In the genomic region with DNA sequence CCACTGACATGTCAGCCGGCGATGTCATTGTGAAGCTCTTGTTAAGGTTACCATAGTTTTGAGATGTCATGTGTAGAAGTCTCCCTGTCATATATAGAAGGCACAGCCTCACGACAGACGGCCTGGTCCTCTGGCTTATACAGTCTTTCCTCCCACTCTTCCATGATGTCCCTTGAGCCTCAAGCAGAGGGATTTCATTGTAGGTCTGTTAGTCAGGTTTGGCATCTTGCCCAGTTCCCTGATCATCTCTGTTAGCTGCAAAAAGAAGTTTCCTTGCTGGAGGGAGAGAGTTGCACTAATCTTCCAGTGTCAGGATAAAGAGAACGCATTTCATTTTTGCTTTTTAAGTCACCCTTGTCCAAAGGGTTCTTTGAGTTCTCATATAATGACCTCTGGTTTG, we compare ENCODE assay signal across 33 mouse cellular contexts. TPM values are rescaled to one million over a fixed set of nuclear protein-coding genes. Genes with fewer than 3 reads are reported as not detected.
A peak's percentile ranks its signal among the peaks of the same experiment; 100 is the strongest.
DNase-seq lines count a peak whose midpoint lies in the region; ATAC-seq and TF ChIP-seq lines count a peak whose summit lies in the region.
"Had no signal": no experiment of that assay in that cellular context is flagged by ENCODE, and none has a peak within 500 bp of the region (broad histone marks: within the 10 kb centered on the region; RNA-seq: fewer than 3 reads in every experiment).

No protein-coding gene starts in this region.

- H3K4me2 ChIP-seq in lung, embryonic 14.5 days: no peak overlapping the region
- H3K4me2 ChIP-seq: embryonic facial prominence, embryonic 13.5 days; embryonic facial prominence, embryonic 15.5 days; forebrain, embryonic 12.5 days had no signal

- no peak for TF ChIP-seq CTCF in lung, embryonic 14.5 days (IDR thresholded peaks at IDR 0.05; ENCODE audit: low read depth)
- no peak for TF ChIP-seq CTCF in MEL (IDR thresholded peaks at IDR 0.05 in 2 of 3, conservative IDR thresholded peaks at IDR 0.05 in 1 of 3; ENCODE audit: control insufficient read depth in 1 of 3, insufficient read depth in 1 of 3, low read depth in 2 of 3, low read length in 3 of 3, poor library complexity in 1 of 3, severe bottlenecking in 1 of 3)
- TF ChIP-seq CTCF in brain, embryonic 14.5 days (IDR thresholded peaks at IDR 0.05; ENCODE audit: borderline replicate concordance, extremely low read depth, insufficient read depth, insufficient read length): no peak

- DNase-seq in lung, embryonic 14.5 days: peak; percentile 27
- DNase-seq in lung, postnatal 10 days: no peak
- DNase-seq in MEL (ENCODE audit: low read depth, low spot score): peak; percentile 66
- DNase-seq in NIH3T3 (ENCODE audit: low read depth): peak; percentile 56
- peak; percentile 19 for DNase-seq in brain, embryonic 14.5 days (ENCODE audit: low read depth)
- DNase-seq in limb, embryonic 10.5 days (ENCODE audit: low spot score): no peak
- no peak for DNase-seq in left cerebral cortex, adult 9 months (ENCODE audit: low spot score in 2 of 2)
- no peak for DNase-seq in gastrocnemius, adult 18-20 months (ENCODE audit: low spot score)
- DNase-seq: adrenal gland, adult 2 months; adrenal gland, postnatal 10 days; adrenal gland, postnatal 25 days; B cell, adult 2 months; cerebellum, adult 11 months; cerebellum, adult 18-20 months; cerebellum, adult 8-10 months; cerebellum, adult 9-11 months; cerebellum, postnatal 14 days; cerebellum, postnatal 36 days; embryo, embryonic 11 days had no signal

- TF ChIP-seq RAD21 in MEL (IDR thresholded peaks at IDR 0.05; ENCODE audit: low read depth, low read length): no peak

- no peak overlapping the region for H3K9ac ChIP-seq in lung, embryonic 14.5 days
- H3K9ac ChIP-seq in MEL (ENCODE audit: control insufficient read depth, low read depth, low read length, poor library complexity, severe bottlenecking): no peak overlapping the region
- H3K9ac ChIP-seq: embryonic facial prominence, embryonic 13.5 days; embryonic facial prominence, embryonic 15.5 days; forebrain, embryonic 12.5 days had no signal

- WGBS in lung, embryonic 14.5 days: 92% methylated on average over 5 of the region's 5 CpGs
- WGBS in limb, embryonic 10.5 days: 92% methylated on average over 5 of the region's 5 CpGs

- H3K79me2 ChIP-seq in MEL (ENCODE audit: control insufficient read depth, insufficient read depth, low read length, poor library complexity): no peaks in the 10 kb centered on the region

- no peak overlapping the region for H3K4me3 ChIP-seq in lung, embryonic 14.5 days (ENCODE audit: low read depth, low read length)
- H3K4me3 ChIP-seq in MEL (ENCODE audit: control insufficient read depth in 1 of 2, insufficient read depth in 1 of 2, low read depth in 2 of 2, low read length in 2 of 2): no peak overlapping the region
- no peak overlapping the region for H3K4me3 ChIP-seq in limb, embryonic 10.5 days
- H3K4me3 ChIP-seq: embryonic facial prominence, embryonic 13.5 days; embryonic facial prominence, embryonic 15.5 days; erythroblast, embryonic 14.5 days; forebrain, embryonic 10.5 days; forebrain, embryonic 12.5 days had no signal

- ATAC-seq in lung, embryonic 14.5 days (ENCODE audit: insufficient read depth): no peak
- ATAC-seq: CD4-positive, CD25-positive, alpha-beta regulatory T cell, adult 4 months; forebrain, embryonic 14.5 days; forebrain, embryonic 16.5 days had no signal

- H3K4me1 ChIP-seq in lung, embryonic 14.5 days (ENCODE audit: insufficient read depth): no peaks in the 10 kb centered on the region
- peaks cover 4 to 18% of the 10 kb centered on the region in 2 experiments for H3K4me1 ChIP-seq in MEL (ENCODE audit: control insufficient read depth in 1 of 2, insufficient read depth in 2 of 2, low read length in 2 of 2)
- no peaks in the 10 kb centered on the region for H3K4me1 ChIP-seq in limb, embryonic 10.5 days
- H3K4me1 ChIP-seq: embryonic facial prominence, embryonic 13.5 days; embryonic facial prominence, embryonic 15.5 days had no signal

- H3K27me3 ChIP-seq in lung, embryonic 14.5 days (ENCODE audit: insufficient read depth, low read length): no peaks in the 10 kb centered on the region
- peaks cover 0 to 1% of the 10 kb centered on the region in 2 experiments; a peak in 2 of 4 replicates for H3K27me3 ChIP-seq in MEL (ENCODE audit: control insufficient read depth in 1 of 2, insufficient read depth in 2 of 2, low read length in 2 of 2)
- no peaks in the 10 kb centered on the region for H3K27me3 ChIP-seq in limb, embryonic 10.5 days (ENCODE audit: low read depth, poor library complexity, severe bottlenecking)
- H3K27me3 ChIP-seq: CH12.LX; embryonic facial prominence, embryonic 13.5 days; embryonic facial prominence, embryonic 15.5 days had no signal

- no peak for TF ChIP-seq POLR2A in MEL (IDR thresholded peaks at IDR 0.05; ENCODE audit: control insufficient read depth in 1 of 2, insufficient read depth in 1 of 2, low read depth in 1 of 2, low read length in 2 of 2, poor library complexity in 1 of 2)
- TF ChIP-seq POLR2A in brain, embryonic 14.5 days (IDR thresholded peaks at IDR 0.05; ENCODE audit: borderline replicate concordance, extremely low read depth, insufficient read depth, insufficient read length, poor library complexity, severe bottlenecking): no peak

- no peak overlapping the region for H3K27ac ChIP-seq in lung, embryonic 14.5 days (ENCODE audit: low read depth)
- no peak overlapping the region for H3K27ac ChIP-seq in MEL (ENCODE audit: control insufficient read depth, low read depth, low read length)
- no peak overlapping the region for H3K27ac ChIP-seq in limb, embryonic 10.5 days
- H3K27ac ChIP-seq: embryonic facial prominence, embryonic 13.5 days; embryonic facial prominence, embryonic 15.5 days; forebrain, embryonic 10.5 days; forebrain, embryonic 12.5 days had no signal

- no peaks in the 10 kb centered on the region for H3K9me3 ChIP-seq in lung, embryonic 14.5 days (ENCODE audit: low read depth, low read length)
- no peaks in the 10 kb centered on the region for H3K9me3 ChIP-seq in MEL (replicated peaks; ENCODE audit: insufficient read depth, low read length)
- H3K9me3 ChIP-seq in limb, embryonic 10.5 days (replicated peaks): no peaks in the 10 kb centered on the region
- H3K9me3 ChIP-seq: embryonic facial prominence, embryonic 15.5 days; forebrain, embryonic 10.5 days; G1E had no signal

- H3K36me3 ChIP-seq in lung, embryonic 14.5 days (ENCODE audit: insufficient read depth): no peaks in the 10 kb centered on the region
- H3K36me3 ChIP-seq in MEL (ENCODE audit: control insufficient read depth in 1 of 2, insufficient read depth in 2 of 2, low read length in 2 of 2): peaks cover 0 to 9% of the 10 kb centered on the region in 2 experiments; a peak in 2 of 4 replicates
- H3K36me3 ChIP-seq in limb, embryonic 10.5 days: no peaks in the 10 kb centered on the region
- H3K36me3 ChIP-seq: embryonic facial prominence, embryonic 13.5 days; embryonic facial prominence, embryonic 15.5 days; forebrain, embryonic 10.5 days; forebrain, embryonic 12.5 days; G1E had no signal

- no peak for TF ChIP-seq EP300 in MEL (IDR thresholded peaks at IDR 0.05; ENCODE audit: low read depth in 1 of 2, low read length in 2 of 2)

TF ChIP-seq in MEL, 35 proteins besides CTCF, POLR2A, EP300 and RAD21:
- TF ChIP-seq SMC3 (IDR thresholded peaks at IDR 0.05; ENCODE audit: low read depth, low read length) (no peak), TCF12 (IDR thresholded peaks at IDR 0.05; ENCODE audit: low read depth, low read length) (no peak), USF2 (IDR thresholded peaks at IDR 0.05; ENCODE audit: borderline replicate concordance in 1 of 2, insufficient read depth in 1 of 2, low read depth in 1 of 2, low read length in 2 of 2) (no peak), E2F4 (IDR thresholded peaks at IDR 0.05; ENCODE audit: borderline replicate concordance, low read depth, low read length) (no peak), USF1 (IDR thresholded peaks at IDR 0.05; ENCODE audit: low read depth, low read length) (no peak), RCOR1 (IDR thresholded peaks at IDR 0.05; ENCODE audit: low read depth, low read length) (no peak), ETS1 (IDR thresholded peaks at IDR 0.05; ENCODE audit: low read depth, low read length) (no peak), ZMIZ1 (IDR thresholded peaks at IDR 0.05; ENCODE audit: low read depth, low read length) (no peak)

RNA-seq across cellular contexts. Expression of a gene that starts 36.8 kb away (rescaled TPM):
- polyA plus RNA-seq in lung, embryonic 14.5 days (2014; fragmentation: Nextera tagmentation; extraction: Ambion mirVana): 0.30 and 0.66 TPM in 2 replicates
- total RNA-seq in MEL (2012; rRNA removed): not detected in 2 replicates
- polyA plus RNA-seq in MEL (2012; ENCODE audit: insufficient read depth in 1 of 2, insufficient read length in 2 of 2, low read depth in 1 of 2, low replicate concordance in 2 of 2, missing spikeins in 1 of 2): not detected
- 0.21 and 0.32 TPM in 2 replicates for polyA plus RNA-seq in brain, embryonic 14.5 days (2012; rRNA removed)
- not detected in 2 replicates for polyA plus RNA-seq in limb, embryonic 10.5 days (2016; fragmentation: Nextera tagmentation; extraction: Ambion mirVana)
- total RNA-seq in gastrocnemius, adult 18-20 months (2021): not detected
- total RNA-seq: adrenal gland, adult 2 months; adrenal gland, postnatal 10 days; adrenal gland, postnatal 25 days; CH12.LX; G1E had no signal
- polyA plus RNA-seq: adrenal gland, adult 2 months; CD4-positive, CD25-positive, alpha-beta regulatory T cell, adult 4 months; erythroblast, embryonic 14.5 days had no signal

RNA-seq across cellular contexts. Expression of a gene that starts 48.8 kb away (rescaled TPM):
- 0.38 TPM in 1 of 2 replicates, not detected in the other for polyA plus RNA-seq in lung, embryonic 14.5 days (2014; fragmentation: Nextera tagmentation; extraction: Ambion mirVana)
- total RNA-seq in MEL (2012; rRNA removed): 0.85 and 1.7 TPM in 2 replicates
- 1 to 10 TPM in 1 of 2 experiments, not detected in 1; 1.6 TPM for polyA plus RNA-seq in MEL (2012; ENCODE audit: insufficient read depth in 1 of 2, insufficient read length in 2 of 2, low read depth in 1 of 2, low replicate concordance in 2 of 2, missing spikeins in 1 of 2)
- polyA plus RNA-seq in brain, embryonic 14.5 days (2012; rRNA removed): 0.48 and 1.1 TPM in 2 replicates
- polyA plus RNA-seq in limb, embryonic 10.5 days (2016; fragmentation: Nextera tagmentation; extraction: Ambion mirVana): not detected in 2 replicates
- not detected for total RNA-seq in gastrocnemius, adult 18-20 months (2021)
- total RNA-seq: adrenal gland, adult 2 months; adrenal gland, postnatal 4 days; common myeloid progenitor, adult 5-6 weeks; G1E had no signal
- polyA plus RNA-seq: adrenal gland, adult 2 months; CD4-positive, CD25-positive, alpha-beta regulatory T cell, adult 4 months; embryonic facial prominence, embryonic 11.5 days; embryonic facial prominence, embryonic 13.5 days; embryonic facial prominence, embryonic 15.5 days; erythroblast, embryonic 14.5 days; forebrain, embryonic 10.5 days; forebrain, embryonic 12.5 days; forebrain, embryonic 14.5 days; forebrain, embryonic 16.5 days; frontal cortex, adult 2 months; G1E had no signal

Comparison
In these comparisons a context has a peak if more than half of its experiments do, and no peak if none do; other contexts are left out.
1. DNase-seq: peak in lung, embryonic 14.5 days (single experiment), MEL (single experiment), NIH3T3 (single experiment) and brain, embryonic 14.5 days (single experiment); none in lung, postnatal 10 days (single experiment), limb, embryonic 10.5 days (single experiment), left cerebral cortex, adult 9 months (0 of 2) and gastrocnemius, adult 18-20 months (single experiment).